Mouse (Mus musculus) adrenal gland, postnatal 14 days (tissue): ENCODE results near the gene Krt73. TPM values are rescaled to one million over a fixed set of nuclear protein-coding genes. Genes with fewer than 3 reads are reported as not detected.
A peak's percentile ranks its signal among the peaks of the same experiment; 100 is the strongest.

Source experiments
- DNase-seq: peaks from one replicate; pipeline ENCODE4 v3.0.0; 2021; ENCODE audit warnings: mixed read lengths
- long read RNA-seq, 2 experiments: library from polyadenylated mRNA; stranded (forward); transcript quantifications; one replicate each; pipeline ENCODE4 v2.0.0; 2021
- total RNA-seq: library from RNA; stranded (reverse); gene quantifications from 2 replicates; pipeline ENCODE4 v1.2.3, GENCODE M21; 2021

Krt73 gene
- not detected in 2 replicates for total RNA-seq
- long read RNA-seq, experiment 1 = 0 reads
- long read RNA-seq, experiment 2 = 0 reads

DNA sequence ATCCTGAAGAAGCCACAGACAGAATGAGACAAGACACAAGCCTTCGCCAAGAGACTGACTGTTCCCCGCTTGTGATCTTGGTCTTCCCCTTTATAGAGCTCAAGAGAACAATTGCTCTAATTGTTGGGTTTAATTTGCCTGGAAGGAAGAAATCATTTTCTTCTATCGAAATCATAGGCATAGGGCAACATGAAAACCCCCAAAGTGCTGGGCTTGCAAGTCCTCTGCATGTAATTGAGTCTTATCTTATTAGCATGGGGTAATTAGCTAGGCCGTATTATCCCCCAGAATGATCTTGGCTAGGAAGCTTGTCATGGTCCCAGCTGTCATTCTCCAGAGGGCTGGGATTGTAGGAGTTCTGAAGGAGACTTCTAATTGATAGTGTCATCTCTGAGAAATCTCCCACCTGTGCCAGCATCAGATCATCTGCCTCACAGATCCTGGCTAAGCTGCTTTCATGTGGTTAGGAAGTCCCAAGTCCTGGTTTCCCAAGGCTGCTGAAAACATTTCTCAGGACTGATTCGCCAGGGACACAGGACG lies at the start of gene Krt73:
Gene Krt73, minus strand, starts transcription at position 51 of the 540 bp plus-strand sequence.
- no peak for DNase-seq

GRCm38 (mm10) chr15:101850694-101851093 lies 48.5 kb upstream of the Krt73 start, which contains the start of gene Krt1:
Krt1 (minus strand) TSS chr15:101850794.
- DNase-seq = no peak

- peak; percentile 74 for DNase-seq
Measured at GRCm38 (mm10) chr15:101845971-101846403, 43.8 kb upstream of the Krt73 start.

GRCm38 (mm10) chr15:101843192-101843591 lies 41.0 kb upstream of the Krt73 start:
- DNase-seq = no peak

GRCm38 (mm10) chr15:101834784-101835328 lies 32.7 kb upstream of the Krt73 start:
- no peak for DNase-seq

DNA sequence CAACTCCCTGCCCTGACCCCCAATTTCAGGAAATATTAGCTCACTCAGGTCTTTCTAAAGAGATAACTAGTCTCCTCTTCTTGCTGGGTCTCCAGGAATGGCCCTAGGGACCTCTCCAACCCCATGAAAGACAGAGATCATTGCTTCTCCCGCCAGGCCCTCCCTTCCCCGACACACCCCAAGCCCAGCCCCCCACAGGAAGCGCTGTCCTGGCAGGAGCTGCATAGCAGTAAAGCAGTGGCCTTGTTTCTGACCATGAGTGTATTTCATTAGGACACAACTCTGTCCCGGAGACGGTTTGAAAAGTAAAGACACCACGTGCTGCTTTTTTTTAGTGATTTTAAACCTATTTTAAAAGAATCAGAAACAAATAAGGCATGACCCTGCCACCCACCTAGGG lies 31.0 kb upstream of the Krt73 start:
- DNase-seq = peak; percentile 77

DNA sequence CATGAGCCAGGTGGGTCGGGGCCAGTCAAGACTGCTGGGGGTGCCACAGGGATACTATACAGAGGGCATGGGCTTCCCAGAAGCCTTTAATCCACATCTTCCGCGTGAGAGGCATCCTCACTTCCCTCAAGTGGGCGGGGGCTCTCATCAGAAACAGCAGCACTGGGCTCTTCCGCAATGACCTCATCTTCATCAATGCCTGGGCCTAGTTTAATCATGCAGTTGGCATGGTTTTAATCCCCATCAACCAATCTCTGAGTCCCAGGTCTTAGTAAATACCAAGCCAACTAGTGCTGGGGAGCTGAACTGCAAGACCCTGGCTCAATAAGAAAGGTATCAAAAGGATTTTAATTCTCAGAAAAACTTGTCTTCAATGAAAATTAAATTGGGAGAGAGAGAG lies 27.3 kb upstream of the Krt73 start:
- DNase-seq = no peak

DNA sequence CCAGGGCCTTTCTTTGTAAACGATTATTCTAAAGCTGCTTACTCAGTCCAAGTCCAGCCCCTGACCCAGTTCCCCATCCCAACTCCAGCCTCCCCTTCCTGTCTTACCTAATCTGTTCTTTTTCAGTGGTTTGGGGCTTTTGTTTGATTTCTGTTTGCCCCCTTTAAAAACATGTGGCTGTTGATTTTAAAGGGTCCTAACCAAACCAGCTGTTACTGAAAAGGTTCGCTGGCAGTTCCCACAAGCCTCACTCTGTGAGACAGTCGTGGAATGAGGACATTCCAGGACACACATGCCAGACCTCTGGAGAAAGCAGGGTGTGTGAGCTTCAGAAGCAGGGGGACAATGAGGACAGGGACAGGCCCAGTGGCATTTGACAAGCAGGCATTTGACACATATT lies 19.6 kb upstream of the Krt73 start:
- no peak for DNase-seq

DNA sequence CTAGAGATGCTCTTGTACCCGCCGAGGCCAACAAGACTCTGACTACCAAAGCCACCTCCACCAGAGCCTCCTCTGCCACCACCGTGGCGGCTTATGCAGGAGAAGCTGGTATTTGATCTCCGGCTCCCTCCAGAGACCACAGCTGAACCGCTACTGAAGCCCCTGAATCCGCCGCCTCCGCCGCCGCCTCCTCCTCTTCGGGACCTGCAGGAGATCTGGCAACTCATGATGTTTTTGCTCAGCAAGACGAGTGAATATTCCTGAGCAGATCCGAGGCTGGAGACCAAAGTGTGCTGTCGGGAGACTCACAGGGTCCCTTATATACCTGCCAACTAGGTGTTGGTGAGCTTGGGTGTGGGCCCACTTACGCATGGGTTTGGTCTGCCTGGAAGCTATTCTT lies 15.7 kb upstream of the Krt73 start, which contains the start of gene Krt2:
Gene Krt2, minus strand, starts transcription at position 295 of the 400 bp plus-strand sequence.
- DNase-seq = no peak

- no peak for DNase-seq
Measured at GRCm38 (mm10) chr15:101803052-101803822, 1.1 kb upstream of the Krt73 start.

DNA sequence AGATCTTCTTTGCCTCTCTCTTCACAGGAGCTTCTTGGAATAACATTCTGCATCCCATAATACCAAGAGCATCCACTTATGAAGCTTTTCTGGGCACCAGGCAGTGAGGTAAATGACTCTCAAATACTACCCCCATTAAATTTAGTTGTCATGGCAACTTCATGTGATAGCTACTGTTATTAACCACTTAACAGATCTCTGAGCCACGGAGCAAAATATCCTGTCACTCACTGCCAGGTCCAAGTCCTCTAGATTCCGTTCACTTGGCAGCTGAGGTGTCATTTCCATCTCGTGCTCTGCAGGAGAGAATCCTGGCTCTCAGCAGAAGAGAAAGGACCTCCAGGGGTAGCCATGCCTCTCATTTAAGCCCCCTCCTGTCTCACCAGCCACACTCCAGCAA lies 11.3 kb downstream of the Krt73 start:
- DNase-seq = no peak

GRCm38 (mm10) chr15:101786360-101786759 lies 15.8 kb downstream of the Krt73 start, which contains the start of gene Krt72:
Krt72 (minus strand) TSS chr15:101786460.
- DNase-seq = no peak

GRCm38 (mm10) chr15:101773420-101773819 lies 28.7 kb downstream of the Krt73 start:
- no peak for DNase-seq

- DNase-seq = peak; percentile 88
Measured at GRCm38 (mm10) chr15:101772711-101773081, 29.4 kb downstream of the Krt73 start.

DNA sequence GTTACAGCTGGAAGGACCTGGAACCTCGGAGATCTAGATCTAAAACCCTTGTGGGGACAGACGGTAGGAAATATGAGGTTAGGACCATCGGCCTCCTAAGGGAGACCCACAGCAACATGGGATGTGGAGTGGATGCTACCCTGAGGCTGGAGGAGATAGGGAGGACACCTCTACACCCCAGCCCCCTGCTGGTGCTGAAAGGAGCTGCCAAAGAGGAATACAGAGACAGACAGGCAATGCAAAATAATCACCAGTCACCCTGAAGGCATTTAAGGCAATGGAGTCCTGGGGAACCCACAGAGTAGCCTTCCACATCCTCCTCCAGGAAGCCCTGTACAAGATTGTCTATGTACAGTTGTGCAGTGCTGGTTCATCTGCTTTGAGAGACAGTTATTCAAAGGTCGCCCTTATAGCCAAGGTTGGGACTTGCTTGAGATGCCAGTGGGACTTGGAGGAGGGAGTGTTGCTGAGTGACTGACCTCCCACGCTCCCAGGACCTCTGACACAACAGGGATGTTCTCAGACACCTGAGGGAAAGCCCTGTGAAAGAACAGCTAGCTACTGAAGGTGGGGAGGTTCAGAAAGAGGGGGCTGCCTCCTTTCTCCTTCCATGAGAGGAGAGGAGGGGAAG lies 30.0 kb downstream of the Krt73 start:
- DNase-seq = peak; percentile 48

DNA sequence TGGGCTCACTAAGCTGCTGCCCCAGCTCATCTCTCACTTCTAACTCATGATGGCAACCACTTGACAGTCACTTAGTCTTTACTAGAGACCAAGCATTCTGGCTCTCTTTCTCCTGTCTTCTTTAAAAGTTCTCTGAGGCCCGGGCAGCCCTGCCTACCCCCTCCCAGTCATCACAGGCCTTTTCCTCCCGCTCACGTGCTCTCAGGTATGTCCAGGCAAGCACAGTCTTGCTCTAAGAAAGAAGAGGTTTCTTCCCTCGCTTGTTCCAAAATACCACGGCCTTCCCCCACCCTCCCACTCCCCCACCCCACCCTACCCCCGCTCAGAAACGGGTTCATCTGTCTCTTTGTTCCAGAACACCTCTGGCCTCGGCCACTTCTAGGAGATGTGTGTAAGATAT lies 31.9 kb downstream of the Krt73 start:
- DNase-seq = no peak

Other genes starting within 250 kb of the Krt73 start
- gene Krt90, start 239.4 kb downstream of the Krt73 start, total RNA-seq = not detected in 2 replicates
- gene Krt75, start 228.4 kb downstream of the Krt73 start, total RNA-seq = not detected in 2 replicates
- not detected in 2 replicates for gene Gm5414, start 174.2 kb downstream of the Krt73 start, total RNA-seq
- gene Gm5478, start 155.0 kb downstream of the Krt73 start, total RNA-seq = not detected in 2 replicates
- not detected in 2 replicates for gene Krt6b, start 122.1 kb downstream of the Krt73 start, total RNA-seq
- not detected in 2 replicates for gene Krt6a, start 108.0 kb downstream of the Krt73 start, total RNA-seq
- not detected in 2 replicates for gene Krt5, start 89.4 kb downstream of the Krt73 start, total RNA-seq
- gene Krt71, start 59.2 kb downstream of the Krt73 start, total RNA-seq = not detected in 2 replicates
- not detected in 2 replicates for gene Krt72, start 15.9 kb downstream of the Krt73 start, total RNA-seq
- not detected in 2 replicates for gene Krt2, start 15.8 kb upstream of the Krt73 start, total RNA-seq
- 0.23 and 0.44 TPM in 2 replicates for gene Krt1, start 48.4 kb upstream of the Krt73 start, total RNA-seq
- not detected in 2 replicates for gene Krt77, start 67.4 kb upstream of the Krt73 start, total RNA-seq
- not detected in 2 replicates for gene Krt76, start 90.6 kb upstream of the Krt73 start, total RNA-seq
- gene Krt4, start 122.4 kb upstream of the Krt73 start, total RNA-seq = 0.15 TPM in 1 of 2 replicates, not detected in the other
- 3.7 and 3.9 TPM in 2 replicates for gene Krt79, start 138.0 kb upstream of the Krt73 start, total RNA-seq
- not detected in 2 replicates for gene Krt78, start 151.9 kb upstream of the Krt73 start, total RNA-seq
- gene Krt8, start 202.1 kb upstream of the Krt73 start, total RNA-seq = 1.5 and 14.6 TPM in 2 replicates
- 2.4 and 11.6 TPM in 2 replicates for gene Krt18, start 225.8 kb upstream of the Krt73 start, total RNA-seq